Mouse (Mus musculus): ENCODE measurements at regions not wholly inside any gene's neighbourhood (a gene's known extent, or its start where the extent isn't known, plus 50 kb on each side); places are given as distances from the start of the nearest gene placed in this dataset.

GRCm38 (mm10) chr3:40094701-40095100 lies 436.4 kb upstream of the Intu start:
- intact Hi-C loops (cut with DNase I; ENCODE audit: low total_unique reads): no loop called here
- no peak for DNase-seq

DNA sequence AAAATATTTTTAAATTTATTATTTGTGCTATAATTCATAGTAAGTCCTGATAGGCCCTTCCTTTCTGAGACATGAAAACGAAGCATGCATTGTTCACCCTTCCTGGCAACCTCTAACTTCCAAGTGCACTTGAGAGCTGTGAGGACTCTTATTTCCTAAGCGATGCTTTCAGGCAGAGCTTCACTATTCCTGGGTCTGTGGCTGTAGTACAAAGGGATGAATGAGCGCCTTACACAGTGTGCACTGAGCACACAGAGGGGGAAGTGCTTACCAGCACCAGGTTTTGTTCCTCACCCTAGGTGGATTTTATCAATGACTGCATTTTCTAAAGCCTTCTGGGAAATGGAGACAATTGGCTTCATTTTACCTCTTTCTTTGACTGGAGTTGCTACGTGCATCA lies 428.4 kb upstream of the Intu start:
- DNase-seq: no peak
- intact Hi-C loops (cut with DNase I; ENCODE audit: low total_unique reads): no loop called here

GRCm38 (mm10) chr3:40114811-40115210 lies 416.3 kb upstream of the Intu start:
- intact Hi-C loops (cut with DNase I; ENCODE audit: low total_unique reads): no loop called here

GRCm38 (mm10) chr3:40118551-40118950 lies 412.5 kb upstream of the Intu start:
- no peak for DNase-seq
- intact Hi-C loops (cut with DNase I; ENCODE audit: low total_unique reads): no loop called here

More at GRCm38 (mm10) chr3:40114811-40115210, 416.3 kb upstream of the Intu start:
- no peak for DNase-seq

DNA sequence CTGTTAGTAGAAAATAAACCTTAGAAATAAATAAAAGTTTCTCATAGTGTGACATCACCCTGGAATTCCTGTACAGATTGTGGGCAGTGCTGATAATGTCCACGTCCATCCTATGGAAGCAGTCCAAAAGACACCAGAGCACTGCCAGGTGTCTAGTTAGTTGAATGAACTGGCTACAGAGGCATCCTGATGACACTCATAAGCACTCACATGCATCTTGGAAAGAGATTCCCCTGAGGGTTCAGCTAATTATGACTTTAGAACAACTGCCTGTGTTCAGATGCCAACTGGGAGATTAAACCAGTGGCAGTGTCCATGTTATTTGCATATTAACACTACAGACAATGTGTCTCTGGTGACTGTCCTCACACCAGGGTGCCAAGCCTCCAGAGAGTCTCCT lies 411.6 kb upstream of the Intu start:
- intact Hi-C loops (cut with DNase I; ENCODE audit: low total_unique reads): no loop called here
- no peak for DNase-seq

DNA sequence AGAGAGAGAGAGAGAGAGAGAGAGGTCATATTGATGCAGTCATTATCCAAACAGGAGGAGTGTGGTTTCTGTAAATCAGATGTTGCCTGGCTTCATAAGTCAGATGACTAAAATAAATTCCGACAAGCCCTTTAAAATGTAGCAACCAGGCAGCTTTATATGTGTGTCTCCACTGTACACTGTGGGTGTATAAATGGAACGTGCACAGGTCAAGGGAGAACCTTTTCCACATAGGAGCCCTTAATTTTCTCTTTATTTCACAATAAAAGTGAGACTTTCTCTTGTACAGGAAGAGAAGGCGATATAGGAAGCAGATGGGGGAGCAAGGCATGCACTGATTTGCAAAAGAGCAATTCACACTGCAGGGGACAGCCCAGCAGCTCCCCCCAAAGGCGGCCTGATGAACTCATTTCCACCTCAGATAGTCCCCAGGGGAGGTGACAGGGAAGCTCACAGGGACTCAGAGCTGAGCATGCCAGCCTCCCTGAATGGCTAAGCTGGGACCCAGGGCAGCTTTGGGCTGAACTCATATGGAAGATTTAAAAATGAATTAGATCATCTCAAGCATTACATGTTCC lies 410.7 kb upstream of the Intu start:
- intact Hi-C loops (cut with DNase I; ENCODE audit: low total_unique reads): no loop called here
- DNase-seq: peak; percentile 34

DNA sequence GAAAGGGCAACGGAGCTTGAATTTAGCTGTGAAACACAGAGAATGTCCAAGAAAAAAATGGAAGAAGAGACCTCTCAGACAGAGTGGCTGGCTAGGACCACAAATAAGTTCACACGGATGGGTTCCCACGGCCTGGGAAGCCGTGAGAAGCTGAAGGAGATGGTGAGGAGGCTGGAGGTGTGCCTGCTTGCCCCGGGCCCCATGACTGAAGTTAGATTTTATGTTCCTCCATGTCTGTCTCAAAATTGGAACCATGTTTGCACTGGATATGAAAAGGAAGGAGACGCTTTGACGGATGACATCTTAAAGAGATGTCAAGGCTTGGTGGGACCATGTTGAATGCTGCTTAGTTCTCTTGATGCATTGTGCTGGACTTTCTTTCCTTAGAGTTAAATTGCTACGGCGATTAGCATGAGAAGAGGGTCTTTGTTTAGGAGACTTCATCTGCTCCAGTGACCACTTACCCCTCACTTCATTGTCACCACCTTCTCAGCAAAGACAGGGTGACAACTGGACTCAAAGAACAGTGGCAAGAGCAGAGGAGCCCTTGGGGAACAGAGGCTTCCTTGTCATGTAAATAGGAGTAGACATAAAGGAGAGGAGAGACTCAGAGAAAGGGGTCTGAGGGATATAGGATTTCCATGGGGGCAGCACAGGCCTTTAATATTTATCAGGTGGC lies 407.4 kb upstream of the Intu start:
- intact Hi-C loops (cut with DNase I; ENCODE audit: low total_unique reads): no loop called here
- DNase-seq: no peak

DNA sequence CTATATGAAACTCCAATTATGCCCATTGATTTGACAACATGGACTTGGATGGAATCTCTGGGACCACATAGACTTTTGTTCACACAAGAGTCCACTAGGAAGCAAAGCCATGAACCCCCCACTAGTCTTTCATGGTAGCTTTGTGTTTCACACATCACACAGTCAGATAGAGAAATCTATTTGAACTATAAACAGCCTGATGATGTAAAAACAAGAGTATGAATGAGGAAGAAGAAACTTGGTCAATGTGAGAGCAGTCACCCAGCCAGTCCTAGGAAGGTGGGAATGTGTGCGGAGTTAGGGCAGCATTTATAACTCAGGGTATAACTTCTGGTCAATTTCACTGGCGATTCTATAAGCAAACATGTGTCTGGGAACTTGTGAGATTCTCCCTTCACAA lies 404.2 kb upstream of the Intu start:
- no peak for DNase-seq
- intact Hi-C loops (cut with DNase I; ENCODE audit: low total_unique reads): no loop called here

DNA sequence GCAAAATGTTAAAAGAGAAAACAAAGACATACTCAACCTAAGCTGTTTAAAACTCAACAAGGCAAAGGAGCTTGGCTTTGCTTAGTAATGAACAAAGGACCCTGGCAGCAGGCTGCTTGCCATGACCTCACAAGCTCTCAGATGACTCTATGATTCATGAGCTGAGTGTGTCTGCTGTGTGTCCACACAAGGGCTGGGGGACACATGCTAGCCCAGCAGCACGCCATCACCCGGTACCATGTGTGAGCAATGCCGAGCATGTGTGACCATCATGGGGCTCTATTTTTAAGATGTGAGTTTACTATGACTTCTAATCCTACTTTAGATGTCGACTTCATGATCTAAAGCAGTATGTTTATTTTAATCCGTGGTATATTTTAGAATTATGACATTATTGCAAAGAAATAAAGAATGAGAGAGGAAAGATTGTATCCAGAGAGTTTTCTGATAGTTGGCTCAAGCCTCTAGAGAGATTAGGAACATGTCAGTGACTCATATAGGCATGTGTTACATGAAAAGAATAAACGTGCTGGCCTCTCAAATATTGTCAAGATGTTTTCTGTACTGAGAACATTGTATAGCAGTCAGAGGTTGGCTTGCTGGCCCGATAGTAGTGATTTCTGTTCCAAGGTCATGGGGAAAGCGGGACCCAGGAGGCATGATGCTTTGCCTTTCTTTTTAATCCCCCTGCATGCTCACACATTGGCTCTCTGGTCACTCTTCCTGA lies 400.1 kb upstream of the Intu start:
- no peak for DNase-seq
- intact Hi-C loops (cut with DNase I; ENCODE audit: low total_unique reads): no loop called here

DNA sequence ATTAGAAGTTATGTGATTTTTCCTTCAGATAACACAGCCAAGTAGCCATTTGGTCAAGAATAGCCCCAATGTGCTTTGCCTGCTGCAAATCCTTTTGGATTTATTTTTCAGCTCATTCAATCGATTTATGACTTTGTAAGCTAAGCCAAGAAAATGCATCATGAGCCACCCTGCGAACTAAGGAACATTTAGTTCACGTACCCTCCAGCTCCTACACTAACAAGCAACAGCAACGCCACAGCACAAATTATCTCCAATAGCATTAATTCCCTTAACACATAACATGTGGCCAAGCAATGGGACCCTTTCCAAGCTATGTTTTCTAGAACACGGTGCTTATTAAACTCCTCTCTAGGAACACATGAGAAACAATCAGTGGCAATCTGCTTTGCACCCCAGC lies 392.4 kb upstream of the Intu start:
- intact Hi-C loops (cut with DNase I; ENCODE audit: low total_unique reads): no loop called here
- no peak for DNase-seq

- no peak for DNase-seq
- intact Hi-C loops (cut with DNase I; ENCODE audit: low total_unique reads): no loop called here
These were observed 388.9 kb upstream of the Intu start for GRCm38 (mm10) chr3:40142229-40142628.

- intact Hi-C loops (cut with DNase I; ENCODE audit: low total_unique reads): no loop called here
- DNase-seq: no peak
These were observed 372.5 kb upstream of the Intu start for GRCm38 (mm10) chr3:40158631-40159030.

- no peak for DNase-seq
- intact Hi-C loops (cut with DNase I; ENCODE audit: low total_unique reads): no loop called here
These were observed 371.4 kb upstream of the Intu start for GRCm38 (mm10) chr3:40159591-40160145.

DNA sequence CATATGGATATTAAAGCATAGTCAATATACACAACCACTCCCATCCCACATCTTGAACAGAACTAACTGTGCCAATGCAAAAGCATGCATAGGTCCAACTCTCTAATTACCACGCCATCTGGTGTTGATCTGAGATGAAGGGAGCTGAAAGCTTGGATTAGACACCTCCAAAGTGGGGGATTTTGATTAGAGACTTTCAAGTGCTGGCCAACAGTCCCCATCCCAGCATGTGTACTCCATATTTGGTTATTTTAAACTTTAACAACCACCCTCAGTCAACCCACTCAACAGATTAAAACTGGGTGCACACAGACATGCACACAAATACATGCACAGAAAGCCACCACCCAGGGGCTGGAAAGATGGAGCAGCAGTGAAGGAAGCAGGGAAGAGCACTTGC lies 366.9 kb upstream of the Intu start:
- no peak for DNase-seq
- intact Hi-C loops (cut with DNase I; ENCODE audit: low total_unique reads): no loop called here

DNA sequence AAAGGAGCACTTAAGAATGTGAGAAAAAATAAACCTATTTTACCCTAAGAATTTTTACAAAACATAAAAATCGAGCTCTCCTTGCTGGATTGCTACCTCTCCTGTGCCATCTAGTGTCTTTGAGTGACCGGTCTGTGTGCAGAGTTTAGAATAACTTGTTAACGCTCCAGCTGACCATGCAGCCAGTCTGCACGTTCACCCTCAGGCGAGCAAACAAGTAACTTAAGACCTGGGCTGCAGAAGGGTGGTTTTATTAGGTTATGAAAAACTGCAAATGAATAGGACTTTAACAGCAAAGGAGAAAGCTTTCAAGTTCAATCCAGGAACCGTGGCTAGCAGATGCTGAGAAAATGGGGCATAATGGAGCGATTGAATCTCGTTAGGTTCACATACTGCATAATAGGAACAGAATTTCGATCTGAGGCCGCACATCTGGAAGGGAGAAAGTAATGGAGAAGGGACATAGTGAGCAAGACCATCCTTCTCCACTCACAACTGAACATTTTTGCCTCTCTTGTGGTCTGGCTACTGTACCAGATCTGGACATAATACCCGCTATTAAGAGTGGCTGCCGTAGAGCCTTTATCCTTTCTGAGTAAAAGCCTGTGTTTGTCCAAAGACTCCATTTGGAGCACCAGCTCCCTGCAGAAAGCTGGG lies 363.0 kb upstream of the Intu start:
- no peak for DNase-seq
- intact Hi-C loops (cut with DNase I; ENCODE audit: low total_unique reads): no loop called here

DNA sequence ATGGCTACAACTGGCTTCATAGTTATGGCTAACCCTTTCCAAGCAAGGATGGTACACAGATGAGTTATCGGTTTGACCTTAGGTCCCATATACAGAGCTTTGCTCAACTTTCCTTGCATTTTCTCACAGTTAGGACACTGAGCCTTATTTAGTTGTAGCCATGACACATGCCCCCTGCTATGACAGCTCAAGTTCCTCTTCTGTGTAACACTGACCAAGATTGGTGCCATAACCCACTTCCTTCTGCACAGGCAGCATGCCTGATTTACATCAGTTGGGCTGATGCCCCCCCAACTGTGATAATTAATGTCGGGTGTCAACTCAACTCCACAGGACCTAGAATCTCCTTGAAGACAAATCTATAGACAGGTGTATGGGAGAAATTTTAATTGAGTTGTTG lies 361.5 kb upstream of the Intu start:
- DNase-seq: no peak
- intact Hi-C loops (cut with DNase I; ENCODE audit: low total_unique reads): no loop called here

DNA sequence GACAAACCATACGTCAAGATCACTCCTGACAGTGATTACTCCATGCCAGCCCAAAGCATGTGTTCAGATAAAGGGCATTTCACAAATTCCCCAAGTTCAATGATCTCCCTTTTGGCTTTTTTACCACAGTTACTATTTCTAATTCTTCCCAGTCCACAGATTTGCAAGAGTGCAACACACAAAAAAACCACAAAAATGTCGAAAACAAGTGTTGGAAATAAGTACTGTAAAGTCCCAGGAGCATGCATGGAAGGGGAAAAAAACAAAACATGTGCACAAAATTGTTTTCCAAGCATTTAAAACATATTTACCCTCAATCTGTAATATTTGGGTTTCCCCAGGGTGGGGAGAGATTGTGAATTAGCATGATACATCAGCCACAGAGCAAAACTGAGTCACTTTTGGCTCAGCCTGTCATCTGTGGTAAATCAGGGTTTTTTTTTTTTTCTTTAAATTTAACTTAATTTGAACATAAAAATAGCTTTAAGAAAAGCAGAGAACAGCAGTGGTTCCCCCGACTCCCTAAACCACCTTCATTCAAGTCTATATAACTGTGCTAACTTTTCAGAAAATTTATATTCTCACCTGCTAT lies 351.3 kb upstream of the Intu start:
- intact Hi-C loops (cut with DNase I; ENCODE audit: low total_unique reads): no loop called here
- no peak for DNase-seq

GRCm38 (mm10) chr3:40185597-40186320 lies 345.3 kb upstream of the Intu start:
- no peak for DNase-seq
- intact Hi-C loops (cut with DNase I; ENCODE audit: low total_unique reads): no loop called here

- intact Hi-C loops (cut with DNase I; ENCODE audit: low total_unique reads): no loop called here
These were observed 341.6 kb upstream of the Intu start for GRCm38 (mm10) chr3:40189529-40189928.

More at GRCm38 (mm10) chr3:40189529-40189928, 341.6 kb upstream of the Intu start:
- DNase-seq: no peak

Data from gastrocnemius, postnatal 14 days (tissue).